Mouse (Mus musculus) embryonic facial prominence, embryonic 12.5 days (tissue): ENCODE measurements around the gene Arhgap17. TPM values are rescaled to one million over a fixed set of nuclear protein-coding genes. Genes with fewer than 3 reads are reported as not detected.

Experiments
- ATAC-seq: fragments of 200-750 bp; cut with Nextera tagmentation; 2 replicates; pipeline ENCODE4 v1.8.0; 2017; ENCODE audit not compliant: insufficient number of reproducible peaks, insufficient read depth, low FRiP score, low TSS enrichment
- H3K27ac ChIP-seq: fragments of 300-500 bp; sonication (generic); 2 replicates; pipeline ENCODE4 v1.5.1; 2016; ENCODE audit warnings: mild to moderate bottlenecking
- H3K27me3 ChIP-seq: fragments of 300-500 bp; sonication (generic); 2 replicates; pipeline ENCODE4 v1.6.1; 2016; ENCODE audit warnings: mild to moderate bottlenecking, moderate library complexity
- H3K36me3 ChIP-seq: fragments of 300-500 bp; sonication (generic); 2 replicates; pipeline ENCODE4 v1.6.1; 2016; ENCODE audit warnings: mild to moderate bottlenecking
- H3K4me1 ChIP-seq: fragments of 300-500 bp; sonication (generic); 2 replicates; pipeline ENCODE4 v1.6.1; 2016
- H3K4me2 ChIP-seq: fragments of 300-500 bp; sonication (generic); replicated peaks from 2 replicates; pipeline ENCODE4 v1.6.1; 2016; ENCODE audit warnings: mild to moderate bottlenecking, moderate library complexity
- H3K4me3 ChIP-seq: fragments of 300-500 bp; sonication (generic); 2 replicates; pipeline ENCODE4 v1.5.1; 2016; ENCODE audit warnings: mild to moderate bottlenecking
- H3K9ac ChIP-seq: fragments of 300-500 bp; sonication (generic); 2 replicates; pipeline ENCODE4 v1.6.1; 2016; ENCODE audit warnings: mild to moderate bottlenecking, moderate library complexity
- H3K9me3 ChIP-seq: fragments of 300-500 bp; sonication (generic); 2 replicates; pipeline ENCODE4 v1.6.1; 2016; ENCODE audit warnings: mild to moderate bottlenecking, moderate library complexity
- WGBS: fragments of 180-500 bp; shearing (Covaris S2); methylation state at CpG from one replicate; pipeline ENCODE4 v1.1.7; 2016; 5-methylcytosine and 5-hydroxymethylcytosine counted together
- polyA plus RNA-seq: library from polyadenylated mRNA; unstranded; fragments of >200 nt; fragmentation: Nextera tagmentation; extraction: Ambion mirVana; gene quantifications from 2 replicates; pipeline ENCODE4 v1.2.1, GENCODE M21; 2016

Arhgap17 gene
- polyA plus RNA-seq, 1 experiment from 2014 or later = 24.5 TPM

GRCm38 (mm10) chr7:123354392-123354791 lies 15.3 kb downstream of the Arhgap17 start:
- Histone ChIP-seq H3K27ac (no peak overlapping the region), H3K9me3 (no peaks in the 10 kb centered on the region), H3K27me3 (no peaks in the 10 kb centered on the region), H3K9ac (no peak overlapping the region), H3K4me2 (no peak overlapping the region), H3K36me3 (no peaks in the 10 kb centered on the region), H3K4me1 (no peaks in the 10 kb centered on the region), H3K4me3 (no peak overlapping the region)
- 78% methylated on average over 5 of the region's 5 CpGs for whole genome bisulfite sequencing
- ATAC-seq = no peak

DNA sequence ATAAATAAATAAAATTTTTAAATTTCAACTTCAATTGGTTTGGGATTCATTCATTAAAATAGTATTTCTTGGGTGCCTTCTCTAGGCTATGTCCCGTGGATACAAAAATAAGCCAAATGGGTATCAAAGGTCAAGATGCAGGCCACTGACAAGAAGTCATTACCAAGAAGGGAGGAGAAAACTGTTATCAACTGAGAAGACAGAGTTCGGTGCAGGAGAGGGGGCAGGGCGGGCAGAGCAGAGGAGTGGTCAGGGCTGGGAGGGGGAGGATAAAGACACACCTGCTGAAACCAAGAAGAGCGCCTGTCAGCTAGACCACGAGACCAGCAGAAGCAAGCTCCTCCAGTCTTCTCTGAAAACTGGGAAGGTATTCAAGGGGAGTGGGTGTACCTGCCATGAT lies 15.8 kb downstream of the Arhgap17 start:
- H3K4me1 ChIP-seq = no peaks in the 10 kb centered on the region
- H3K4me3 ChIP-seq = no peak overlapping the region
- no peaks in the 10 kb centered on the region for H3K9me3 ChIP-seq
- H3K27ac ChIP-seq = no peak overlapping the region
- ATAC-seq = no peak
- 82% methylated on average over 5 of the region's 5 CpGs for WGBS
- H3K4me2 ChIP-seq = no peak overlapping the region
- no peaks in the 10 kb centered on the region for H3K27me3 ChIP-seq
- no peak overlapping the region for H3K9ac ChIP-seq
- no peaks in the 10 kb centered on the region for H3K36me3 ChIP-seq

DNA sequence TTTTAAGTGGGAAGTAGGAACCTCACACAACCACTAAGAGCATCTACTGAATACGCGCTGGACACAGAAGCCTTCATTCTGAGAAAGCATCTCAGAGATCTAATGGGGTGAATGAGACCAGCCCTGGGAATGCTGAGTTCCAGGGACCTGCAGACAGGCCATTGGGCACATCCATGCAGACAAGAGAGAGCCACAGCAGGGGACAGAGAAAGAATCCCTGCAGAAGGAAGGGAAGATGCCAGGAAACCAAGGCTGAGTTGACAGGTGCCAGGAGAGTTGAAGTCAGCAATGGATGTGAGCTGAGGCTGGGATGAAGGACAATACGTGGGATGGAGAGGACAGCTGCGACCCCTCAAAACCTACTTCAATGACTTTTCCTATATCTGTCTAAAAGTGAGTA lies 16.6 kb downstream of the Arhgap17 start:
- Histone ChIP-seq H3K4me2 (no peak overlapping the region), H3K4me1 (no peaks in the 10 kb centered on the region), H3K4me3 (no peak overlapping the region), H3K36me3 (no peaks in the 10 kb centered on the region), H3K9me3 (no peaks in the 10 kb centered on the region), H3K9ac (no peak overlapping the region), H3K27ac (no peak overlapping the region), H3K27me3 (no peaks in the 10 kb centered on the region)
- no peak for ATAC-seq
- 95% methylated on average over 4 of the region's 4 CpGs for WGBS

DNA sequence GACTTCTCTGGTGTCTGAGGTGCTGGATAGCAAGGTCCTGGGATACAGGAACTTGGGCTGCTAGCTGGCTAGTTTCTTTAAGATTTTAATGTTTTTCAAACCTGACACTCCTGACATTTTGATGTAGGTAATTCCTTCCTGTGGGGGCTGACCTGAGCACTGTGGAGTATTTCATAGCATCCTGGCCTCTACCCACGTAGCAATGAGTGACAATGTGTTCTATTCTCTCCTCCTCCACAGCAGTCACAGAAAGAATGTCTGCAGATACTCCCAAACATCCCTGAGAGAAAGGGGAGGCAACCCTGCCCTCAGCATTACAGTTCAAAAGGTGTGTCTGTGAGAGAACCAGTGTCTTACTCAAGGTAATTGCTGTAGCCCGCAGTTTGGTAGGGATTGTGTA lies 19.5 kb downstream of the Arhgap17 start:
- 61% methylated on average over 2 of the region's 2 CpGs for WGBS

GRCm38 (mm10) chr7:123349813-123350212 lies 19.9 kb downstream of the Arhgap17 start:
- Histone ChIP-seq H3K4me1 (no peaks in the 10 kb centered on the region), H3K4me2 (no peak overlapping the region), H3K9ac (no peak overlapping the region), H3K27ac (no peak overlapping the region), H3K36me3 (no peaks in the 10 kb centered on the region), H3K4me3 (no peak overlapping the region), H3K9me3 (no peaks in the 10 kb centered on the region), H3K27me3 (no peaks in the 10 kb centered on the region)
- 82% methylated on average over 11 of the region's 11 CpGs for WGBS
- ATAC-seq = no peak

More for the DNA sequence above, 19.5 kb downstream of the Arhgap17 start:
- H3K4me3 ChIP-seq = no peak overlapping the region
- H3K36me3 ChIP-seq = no peaks in the 10 kb centered on the region
- no peaks in the 10 kb centered on the region for H3K27me3 ChIP-seq
- H3K9me3 ChIP-seq = no peaks in the 10 kb centered on the region
- H3K4me2 ChIP-seq = no peak overlapping the region
- H3K9ac ChIP-seq = no peak overlapping the region
- ATAC-seq = no peak
- H3K27ac ChIP-seq = no peak overlapping the region
- no peaks in the 10 kb centered on the region for H3K4me1 ChIP-seq

GRCm38 (mm10) chr7:123346631-123347290 lies 23.0 kb downstream of the Arhgap17 start:
- Histone ChIP-seq H3K27me3 (no peaks in the 10 kb centered on the region), H3K36me3 (no peaks in the 10 kb centered on the region), H3K4me1 (peaks cover 8% of the 10 kb centered on the region; the same call in 1 of the 2 replicates), H3K27ac (no peak overlapping the region), H3K9me3 (no peaks in the 10 kb centered on the region), H3K4me2 (no peak overlapping the region), H3K4me3 (no peak overlapping the region), H3K9ac (no peak overlapping the region)
- no peak for ATAC-seq
- 81% methylated on average over 7 of the region's 7 CpGs for WGBS

GRCm38 (mm10) chr7:123345041-123345544 lies 24.6 kb downstream of the Arhgap17 start:
- Histone ChIP-seq H3K4me3 (no peak overlapping the region), H3K9ac (no peak overlapping the region), H3K27ac (no peak overlapping the region), H3K36me3 (no peaks in the 10 kb centered on the region), H3K4me1 (peaks cover 10% of the 10 kb centered on the region; the same call in 1 of the 2 replicates), H3K9me3 (no peaks in the 10 kb centered on the region), H3K27me3 (no peaks in the 10 kb centered on the region), H3K4me2 (no peak overlapping the region)
- 73% methylated on average over 3 of the region's 3 CpGs for WGBS
- no peak for ATAC-seq

- Histone ChIP-seq H3K9me3 (no peaks in the 10 kb centered on the region), H3K4me1 (peaks cover 10% of the 10 kb centered on the region; the same call in 1 of the 2 replicates), H3K4me2 (no peak overlapping the region), H3K9ac (no peak overlapping the region), H3K4me3 (no peak overlapping the region), H3K27me3 (no peaks in the 10 kb centered on the region), H3K36me3 (no peaks in the 10 kb centered on the region), H3K27ac (no peak overlapping the region)
- WGBS = 91% methylated on average over 5 of the region's 5 CpGs
- no peak for ATAC-seq
Measured at GRCm38 (mm10) chr7:123344079-123344780, 25.5 kb downstream of the Arhgap17 start.

DNA sequence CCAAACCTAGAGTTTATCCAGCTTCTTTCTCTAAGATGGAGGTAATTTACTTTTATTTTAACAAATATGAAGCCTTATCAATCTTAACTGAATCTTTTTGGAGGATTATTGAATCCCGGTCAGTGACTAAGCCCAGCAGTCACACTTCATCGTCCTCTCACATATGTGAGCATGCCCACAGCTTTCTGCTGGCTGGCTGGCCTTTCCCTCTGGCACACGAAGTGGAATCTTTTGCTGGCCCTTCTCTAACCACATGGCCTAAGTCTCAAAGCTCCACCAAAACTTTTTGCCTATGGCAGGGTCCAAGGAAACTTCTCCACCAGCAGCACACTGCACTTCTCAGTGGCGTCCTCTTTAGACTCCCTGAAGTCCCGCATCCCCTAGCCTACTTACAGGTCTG lies 27.8 kb downstream of the Arhgap17 start:
- Histone ChIP-seq H3K4me2 (no peak overlapping the region), H3K9ac (no peak overlapping the region), H3K27ac (no peak overlapping the region), H3K36me3 (no peaks in the 10 kb centered on the region), H3K4me1 (peaks cover 10% of the 10 kb centered on the region; the same call in 1 of the 2 replicates), H3K9me3 (no peaks in the 10 kb centered on the region), H3K4me3 (no peak overlapping the region), H3K27me3 (no peaks in the 10 kb centered on the region)
- WGBS = 53% methylated on average over 5 of the region's 5 CpGs
- no peak for ATAC-seq

GRCm38 (mm10) chr7:123338351-123338750 lies 31.4 kb downstream of the Arhgap17 start:
- Histone ChIP-seq H3K4me2 (no peak overlapping the region), H3K36me3 (no peaks in the 10 kb centered on the region), H3K4me1 (peaks cover 10% of the 10 kb centered on the region; the same call in 1 of the 2 replicates), H3K27ac (no peak overlapping the region), H3K9ac (no peak overlapping the region), H3K27me3 (no peaks in the 10 kb centered on the region), H3K4me3 (no peak overlapping the region), H3K9me3 (no peaks in the 10 kb centered on the region)
- no peak for ATAC-seq
- 49% methylated on average over 8 of the region's 8 CpGs for WGBS

- no peak overlapping the region for H3K4me3 ChIP-seq
- 87% methylated on average over 1 of the region's 1 CpGs for WGBS
- no peaks in the 10 kb centered on the region; the same call in 1 of the 2 replicates for H3K4me1 ChIP-seq
- no peak overlapping the region for H3K4me2 ChIP-seq
- ATAC-seq = no peak
- H3K9ac ChIP-seq = no peak overlapping the region
- no peak overlapping the region for H3K27ac ChIP-seq
- H3K36me3 ChIP-seq = no peaks in the 10 kb centered on the region
- no peaks in the 10 kb centered on the region for H3K9me3 ChIP-seq
- no peaks in the 10 kb centered on the region for H3K27me3 ChIP-seq
Measured at GRCm38 (mm10) chr7:123336322-123336721, 33.4 kb downstream of the Arhgap17 start.

DNA sequence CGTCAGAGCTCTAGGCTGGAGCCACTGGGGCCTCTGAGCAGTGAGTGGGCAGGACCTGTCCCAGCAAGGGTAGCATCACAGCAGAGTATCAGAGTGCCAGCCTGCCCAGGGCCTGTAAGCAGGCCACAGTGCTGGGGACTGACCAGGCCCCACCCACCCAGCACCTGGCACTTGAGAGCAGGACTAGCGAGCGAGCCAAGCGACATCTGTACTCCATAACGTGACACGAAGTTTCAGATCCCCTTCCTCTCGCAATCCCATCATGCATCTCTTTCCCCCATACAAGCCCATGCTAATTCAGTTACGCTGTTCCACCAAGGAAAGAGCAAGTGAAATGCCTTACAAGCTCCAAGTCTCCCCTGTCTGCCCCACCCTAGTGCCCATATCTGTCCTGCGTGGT lies 39.2 kb downstream of the Arhgap17 start:
- ATAC-seq = no peak; the same call in 1 of the 2 replicates
- no peak overlapping the region for H3K9ac ChIP-seq

More for the DNA sequence above, 39.2 kb downstream of the Arhgap17 start:
- no peak overlapping the region for H3K4me2 ChIP-seq
- H3K4me1 ChIP-seq = peaks cover 8% of the 10 kb centered on the region; the same call in 1 of the 2 replicates
- no peak overlapping the region for H3K4me3 ChIP-seq
- no peaks in the 10 kb centered on the region for H3K9me3 ChIP-seq
- H3K27me3 ChIP-seq = no peaks in the 10 kb centered on the region
- H3K36me3 ChIP-seq = 0 out of 2 replicates have a peak, but pooled peaks cover 8% of the 10 kb centered on the region
- 84% methylated on average over 9 of the region's 9 CpGs for WGBS
- no peak overlapping the region for H3K27ac ChIP-seq
